Comparison of ENCODE assay signal across 13 mouse cellular contexts in genomic region chr13:71210658-71211251, GRCm38 (mm10).
A peak's percentile ranks its signal among the peaks of the same experiment; 100 is the strongest.
DNase-seq lines count a peak whose midpoint lies in the region; ATAC-seq and TF ChIP-seq lines count a peak whose summit lies in the region.
"Had no signal": no experiment of that assay in that cellular context is flagged by ENCODE, and none has a peak within 500 bp of the region (broad histone marks: within the 10 kb centered on the region; RNA-seq: fewer than 3 reads in every experiment).

No protein-coding gene starts in this region.

- WGBS in hindbrain, embryonic 11.5 days, result 24% methylated on average over 7 of the region's 7 CpGs
- WGBS in hindbrain, embryonic 16.5 days, result 23% methylated on average over 7 of the region's 7 CpGs
- 15% methylated on average over 7 of the region's 7 CpGs for WGBS in midbrain, embryonic 11.5 days
- 38% methylated on average over 7 of the region's 7 CpGs for WGBS in stomach, embryonic 16.5 days

- no peak overlapping the region for H3K9ac ChIP-seq in hindbrain, embryonic 11.5 days (ENCODE audit: low read depth, low read length)
- no peak overlapping the region for H3K9ac ChIP-seq in hindbrain, embryonic 16.5 days (ENCODE audit: low read depth, low read length)
- no peak overlapping the region for H3K9ac ChIP-seq in midbrain, embryonic 11.5 days (ENCODE audit: low read length)
- H3K9ac ChIP-seq in stomach, embryonic 16.5 days (ENCODE audit: low read length), result no peak overlapping the region
- H3K9ac ChIP-seq: embryonic facial prominence, embryonic 12.5 days; lung, embryonic 15.5 days had no signal

- H3K4me3 ChIP-seq in hindbrain, embryonic 11.5 days (ENCODE audit: low read depth, low read length), result no peak overlapping the region
- no peak overlapping the region for H3K4me3 ChIP-seq in hindbrain, embryonic 16.5 days (ENCODE audit: low read length)
- no peak overlapping the region for H3K4me3 ChIP-seq in midbrain, embryonic 11.5 days (ENCODE audit: low read depth, low read length)
- no peak overlapping the region for H3K4me3 ChIP-seq in stomach, embryonic 16.5 days (replicated peaks; ENCODE audit: low read length)
- H3K4me3 ChIP-seq in layer of hippocampus, adult 2 months, result no peak overlapping the region
- H3K4me3 ChIP-seq: embryonic facial prominence, embryonic 12.5 days; limb, embryonic 10.5 days; lung, embryonic 15.5 days had no signal

- peaks cover 2% of the 10 kb centered on the region; the same call in 1 of the 2 replicates for H3K4me1 ChIP-seq in hindbrain, embryonic 11.5 days (replicated peaks; ENCODE audit: control insufficient read depth, insufficient read depth, low read length)
- no peaks in the 10 kb centered on the region for H3K4me1 ChIP-seq in hindbrain, embryonic 16.5 days (ENCODE audit: control insufficient read depth, insufficient read depth, low read depth, low read length)
- H3K4me1 ChIP-seq in midbrain, embryonic 11.5 days (ENCODE audit: control insufficient read depth, insufficient read depth, low read length), result peaks cover 11% of the 10 kb centered on the region
- no peaks in the 10 kb centered on the region for H3K4me1 ChIP-seq in stomach, embryonic 16.5 days (ENCODE audit: control insufficient read depth, insufficient read depth, low read length)
- H3K4me1 ChIP-seq: limb, embryonic 10.5 days; lung, embryonic 15.5 days had no signal

- no peak overlapping the region; the same call in 1 of the 2 replicates for H3K27ac ChIP-seq in hindbrain, embryonic 11.5 days (ENCODE audit: low read depth, low read length)
- H3K27ac ChIP-seq in hindbrain, embryonic 16.5 days (ENCODE audit: low read depth, low read length), result no peak overlapping the region
- no peak overlapping the region for H3K27ac ChIP-seq in midbrain, embryonic 11.5 days (ENCODE audit: low read depth, low read length)
- H3K27ac ChIP-seq in stomach, embryonic 16.5 days (ENCODE audit: low read length), result no peak overlapping the region
- no peak overlapping the region for H3K27ac ChIP-seq in layer of hippocampus, adult 2 months
- H3K27ac ChIP-seq: embryonic facial prominence, embryonic 12.5 days; limb, embryonic 10.5 days; lung, embryonic 15.5 days had no signal

- no peak for TF ChIP-seq CTCF in layer of hippocampus, adult 2 months (conservative IDR thresholded peaks at IDR 0.05)

- peak; percentile 10 for DNase-seq in hindbrain, embryonic 11.5 days (ENCODE audit: low spot score)
- peak; percentile 26 for DNase-seq in fat pad, adult 2 months (ENCODE audit: extremely low read depth, low read depth, low spot score)
- peak; percentile 90 for DNase-seq in midbrain, embryonic 11.5 days (ENCODE audit: low spot score, missing footprints)
- DNase-seq in layer of hippocampus, adult 2 months (ENCODE audit: low spot score in 2 of 2), result no peak
- DNase-seq: cerebellum, adult 2 months; thymus, postnatal 14 days had no signal

- no peaks in the 10 kb centered on the region for H3K36me3 ChIP-seq in hindbrain, embryonic 11.5 days (ENCODE audit: control insufficient read depth, insufficient read depth, low read length)
- H3K36me3 ChIP-seq in hindbrain, embryonic 16.5 days (ENCODE audit: control insufficient read depth, insufficient read depth, low read length), result no peaks in the 10 kb centered on the region
- no peaks in the 10 kb centered on the region for H3K36me3 ChIP-seq in midbrain, embryonic 11.5 days (ENCODE audit: control insufficient read depth, insufficient read depth, low read length)
- H3K36me3 ChIP-seq in stomach, embryonic 16.5 days (ENCODE audit: control insufficient read depth, insufficient read depth, low read length), result no peaks in the 10 kb centered on the region
- H3K36me3 ChIP-seq: embryonic facial prominence, embryonic 12.5 days; limb, embryonic 10.5 days; lung, embryonic 15.5 days had no signal

- no peak overlapping the region for H3K4me2 ChIP-seq in hindbrain, embryonic 11.5 days (replicated peaks; ENCODE audit: low read depth, low read length)
- H3K4me2 ChIP-seq in hindbrain, embryonic 16.5 days (ENCODE audit: low read length), result no peak overlapping the region
- peak overlapping the region; percentile 19; the same call in 1 of the 2 replicates for H3K4me2 ChIP-seq in midbrain, embryonic 11.5 days
- no peak overlapping the region for H3K4me2 ChIP-seq in stomach, embryonic 16.5 days (ENCODE audit: low read depth, low read length)
- H3K4me2 ChIP-seq: embryonic facial prominence, embryonic 12.5 days; lung, embryonic 15.5 days had no signal

- no peaks in the 10 kb centered on the region for H3K27me3 ChIP-seq in hindbrain, embryonic 11.5 days (ENCODE audit: control insufficient read depth, insufficient read depth, low read length)
- H3K27me3 ChIP-seq in hindbrain, embryonic 16.5 days (replicated peaks; ENCODE audit: control insufficient read depth, insufficient read depth, low read length), result no peaks in the 10 kb centered on the region
- H3K27me3 ChIP-seq in midbrain, embryonic 11.5 days (ENCODE audit: control insufficient read depth, insufficient read depth, low read length), result no peaks in the 10 kb centered on the region; the same call in 1 of the 2 replicates
- no peaks in the 10 kb centered on the region for H3K27me3 ChIP-seq in stomach, embryonic 16.5 days (ENCODE audit: control insufficient read depth, insufficient read depth, low read length)
- H3K27me3 ChIP-seq: embryonic facial prominence, embryonic 12.5 days; lung, embryonic 15.5 days had no signal

- H3K9me3 ChIP-seq in hindbrain, embryonic 11.5 days (ENCODE audit: control insufficient read depth, low read length), result no peaks in the 10 kb centered on the region
- no peaks in the 10 kb centered on the region for H3K9me3 ChIP-seq in hindbrain, embryonic 16.5 days (ENCODE audit: control insufficient read depth, low read length)
- no peaks in the 10 kb centered on the region for H3K9me3 ChIP-seq in midbrain, embryonic 11.5 days (ENCODE audit: control insufficient read depth, low read length)
- no peaks in the 10 kb centered on the region for H3K9me3 ChIP-seq in stomach, embryonic 16.5 days (replicated peaks; ENCODE audit: control insufficient read depth, low read length)
- H3K9me3 ChIP-seq: embryonic facial prominence, embryonic 12.5 days; limb, embryonic 10.5 days; lung, embryonic 15.5 days had no signal

- no peak for ATAC-seq in hindbrain, embryonic 11.5 days (ENCODE audit: low FRiP score)
- ATAC-seq in hindbrain, embryonic 16.5 days, result no peak
- ATAC-seq in midbrain, embryonic 11.5 days (ENCODE audit: low FRiP score), result peak; percentile 85
- peak; percentile 83 for ATAC-seq in stomach, embryonic 16.5 days (ENCODE audit: insufficient read depth, low FRiP score)
- no peak for ATAC-seq in erythroblast, adult 5-6 weeks (replicated peaks; ENCODE audit: low FRiP score, poor library complexity, severe bottlenecking)
- ATAC-seq: inflammation-experienced regulatory T-cells, adult 6 months had no signal

Comparison
In these comparisons a context has a peak if more than half of its experiments do, and no peak if none do; other contexts are left out.
1. ATAC-seq: peak in midbrain, embryonic 11.5 days (single experiment) and stomach, embryonic 16.5 days (single experiment); none in hindbrain, embryonic 11.5 days (single experiment), hindbrain, embryonic 16.5 days (single experiment) and erythroblast, adult 5-6 weeks (single experiment).
2. DNase-seq: peak in hindbrain, embryonic 11.5 days (single experiment), fat pad, adult 2 months (single experiment) and midbrain, embryonic 11.5 days (single experiment); none in layer of hippocampus, adult 2 months (0 of 2).